Mouse (Mus musculus) liver, adult 2 months (tissue): ENCODE data around the gene Zfp654.

ENCODE experiments used
- CTCF ChIP-seq: fragments of 200-500 bp; IDR thresholded peaks from 2 replicates; pipeline ENCODE4 v1.5.1; 2011; ENCODE audit warnings: low read depth, low read length, control low read depth
- POLR2A ChIP-seq: fragments of 200-500 bp; IDR thresholded peaks from 2 replicates; pipeline ENCODE4 v1.6.1; 2011; ENCODE audit warnings: low read length, control low read depth; ENCODE audit not compliant: insufficient read depth; ENCODE audit errors: extremely low read depth

GRCm38 (mm10) chr16:64899084-64899483 lies 47.6 kb upstream of the Zfp654 start:
- peak; percentile 33; the same call in 1 of the 2 replicates for TF ChIP-seq CTCF
- no peak for TF ChIP-seq POLR2A
